Mouse (Mus musculus): Measurements from ENCODE around the gene Rad51d. TPM values are rescaled to one million over a fixed set of nuclear protein-coding genes. Genes with fewer than 3 reads are reported as not detected.
A peak's percentile ranks its signal among the peaks of the same experiment; 100 is the strongest.
"Not testable (repeated sequence)": the region's sequence is repeated elsewhere in the genome, so short reads cannot be mapped to it uniquely, and the experiment has no call there.

The Rad51d gene
- total and polyA plus RNA-seq, 3 experiments, result 15.0 to 35.5 (median 33.3) TPM

- TF ChIP-seq RAD21 (IDR thresholded peaks at IDR 0.05; ENCODE audit: low read depth, low read length) (no peak; the same call in none of the 2 replicates), CTCF (conservative IDR thresholded peaks at IDR 0.05 in 1 of 2, IDR thresholded peaks at IDR 0.05 in 1 of 2; ENCODE audit: low read depth in 2 of 2, low read length in 2 of 2) (no peak), MYC (IDR thresholded peaks at IDR 0.05; ENCODE audit: low read depth, low read length) (peak; percentile 85), POLR2AphosphoS2 (IDR thresholded peaks at IDR 0.05; ENCODE audit: low read depth, low read length) (no peak), SMC3 (IDR thresholded peaks at IDR 0.05; ENCODE audit: low read depth, low read length) (no peak), JUND (conservative IDR thresholded peaks at IDR 0.05; ENCODE audit: low read depth, low read length) (peak; percentile 53), MXI1 (IDR thresholded peaks at IDR 0.05; ENCODE audit: low read depth, low read length) (no peak; the same call in 1 of the 2 replicates), MAZ (IDR thresholded peaks at IDR 0.05; ENCODE audit: low read depth, low read length) (no peak), NRF1 (IDR thresholded peaks at IDR 0.05; ENCODE audit: low read depth, low read length) (no peak), NELFE (IDR thresholded peaks at IDR 0.05; ENCODE audit: low read depth, low read length) (no peak), HCFC1 (IDR thresholded peaks at IDR 0.05; ENCODE audit: low read depth, low read length) (peak; percentile 57), USF2 (conservative IDR thresholded peaks at IDR 0.05; ENCODE audit: low read depth, low read length) (no peak), ZMIZ1 (IDR thresholded peaks at IDR 0.05; ENCODE audit: low read depth, low read length) (no peak), IRF4 (IDR thresholded peaks at IDR 0.05; ENCODE audit: low read depth, low read length) (peak; percentile 85), ZKSCAN1 (IDR thresholded peaks at IDR 0.05; ENCODE audit: borderline replicate concordance, low read depth, low read length) (no peak; the same call in 1 of the 2 replicates)
Measured at GRCm38 (mm10) chr11:82835616-82836432, 54.6 kb downstream of the Rad51d start (continued).

- in situ Hi-C loops (cut with MboI; ENCODE audit: low pct_ligation_motif_present, low pct_unique_long_range_greater_than_20kb, low sequenced_read_pairs); H3K27me3 ChIP-seq (replicated peaks); dilution Hi-C loops (cut with MboI; ENCODE audit: extremely low pct_ligation_motif_present, extremely low pct_unique_long_range_greater_than_20kb, low sequenced_read_pairs); H3K79me2 ChIP-seq (replicated peaks; ENCODE audit: control insufficient read depth, extremely low read depth, insufficient read depth, poor library complexity, severe bottlenecking); H3K9ac ChIP-seq (ENCODE audit: insufficient read depth, low read depth); H3K4me2 ChIP-seq (ENCODE audit: insufficient read depth, low read depth, poor library complexity, severe bottlenecking); H3K27ac ChIP-seq (ENCODE audit: insufficient read depth, low read depth); H3K4me3 ChIP-seq (replicated peaks in 1 of 3; ENCODE audit: low read depth in 2 of 3, low read length in 2 of 3, poor library complexity in 1 of 3); DNase-seq (ENCODE audit: extremely low read depth): not testable (repeated sequence)
- Histone ChIP-seq H3K36me3 (replicated peaks in 1 of 2; ENCODE audit: control insufficient read depth in 1 of 2, insufficient read depth in 1 of 2, low read length in 1 of 2) (peaks cover 18 to 21% of the 10 kb centered on the region in 2 experiments), H3K9me3 (replicated peaks; ENCODE audit: low read length) (peaks cover 41% of the 10 kb centered on the region), H3K4me1 (ENCODE audit: control insufficient read depth in 1 of 2, insufficient read depth in 2 of 2) (peaks cover 2 to 30% of the 10 kb centered on the region in 2 experiments; a peak in 3 of 4 replicates)
Measured at GRCm38 (mm10) chr11:82834359-82834758, 56.1 kb downstream of the Rad51d start.

DNA sequence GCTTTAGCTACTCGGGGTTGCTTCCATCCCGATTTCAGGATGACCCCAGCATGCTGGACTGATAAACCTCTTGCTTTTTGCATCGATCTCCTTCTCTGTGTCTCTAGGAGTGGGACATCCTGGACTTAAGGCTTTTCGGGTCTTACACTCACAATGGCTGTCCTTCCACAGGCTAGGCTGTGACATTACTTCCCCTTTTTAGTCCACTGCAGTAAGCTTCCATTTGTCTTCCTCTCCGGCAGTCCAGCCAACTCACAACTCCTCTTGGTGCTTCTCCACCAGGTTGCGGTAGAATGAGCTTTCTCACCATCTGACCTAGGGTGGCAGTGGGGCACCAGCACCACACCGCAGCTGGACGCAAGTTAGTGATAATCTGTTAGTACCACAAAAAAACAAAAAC is 56.5 kb downstream of the Rad51d start:
- Histone ChIP-seq H3K4me1 (ENCODE audit: control insufficient read depth in 1 of 2, insufficient read depth in 2 of 2) (peaks cover 2 to 30% of the 10 kb centered on the region in 2 experiments; a peak in 3 of 4 replicates), H3K79me2 (replicated peaks; ENCODE audit: control insufficient read depth, extremely low read depth, insufficient read depth, poor library complexity, severe bottlenecking) (peaks cover 3% of the 10 kb centered on the region; the same call in 1 of the 2 replicates), H3K27me3 (replicated peaks) (no peaks in the 10 kb centered on the region), H3K36me3 (replicated peaks in 1 of 2; ENCODE audit: control insufficient read depth in 1 of 2, insufficient read depth in 1 of 2, low read length in 1 of 2) (peaks cover 17 to 18% of the 10 kb centered on the region in 2 experiments), H3K27ac (ENCODE audit: insufficient read depth, low read depth) (no peak overlapping the region), H3K4me3 (replicated peaks in 1 of 3; ENCODE audit: low read depth in 2 of 3, low read length in 2 of 3, poor library complexity in 1 of 3) (no peak overlapping the region), H3K4me2 (ENCODE audit: insufficient read depth, low read depth, poor library complexity, severe bottlenecking) (no peak overlapping the region), H3K9ac (ENCODE audit: insufficient read depth, low read depth) (no peak overlapping the region), H3K9me3 (replicated peaks; ENCODE audit: low read length) (peaks cover 37% of the 10 kb centered on the region)
- dilution Hi-C loops (cut with MboI; ENCODE audit: extremely low pct_ligation_motif_present, extremely low pct_unique_long_range_greater_than_20kb, low sequenced_read_pairs), result no loop called here
- DNase-seq (ENCODE audit: extremely low read depth), result no peak
- in situ Hi-C loops (cut with MboI; ENCODE audit: low pct_ligation_motif_present, low pct_unique_long_range_greater_than_20kb, low sequenced_read_pairs), result no loop called here
- TF ChIP-seq UBTF (IDR thresholded peaks at IDR 0.05; ENCODE audit: low read depth, low read length) (no peak), USF1 (IDR thresholded peaks at IDR 0.05; ENCODE audit: low read depth, low read length) (no peak), MXI1 (IDR thresholded peaks at IDR 0.05; ENCODE audit: low read depth, low read length) (no peak), SIN3A (IDR thresholded peaks at IDR 0.05; ENCODE audit: low read length) (no peak), JUND (conservative IDR thresholded peaks at IDR 0.05; ENCODE audit: low read depth, low read length) (no peak), CHD1 (IDR thresholded peaks at IDR 0.05; ENCODE audit: low read depth, low read length) (no peak), NRF1 (IDR thresholded peaks at IDR 0.05; ENCODE audit: low read depth, low read length) (no peak), HCFC1 (IDR thresholded peaks at IDR 0.05; ENCODE audit: low read depth, low read length) (no peak), ZC3H11A (IDR thresholded peaks at IDR 0.05; ENCODE audit: low read depth, low read length) (no peak), RAD21 (IDR thresholded peaks at IDR 0.05; ENCODE audit: low read depth, low read length) (no peak), IRF4 (IDR thresholded peaks at IDR 0.05; ENCODE audit: low read depth, low read length) (no peak), CHD2 (IDR thresholded peaks at IDR 0.05; ENCODE audit: low read length) (no peak), GABPA (IDR thresholded peaks at IDR 0.05; ENCODE audit: insufficient replicate concordance, low read depth, low read length) (no peak), ZKSCAN1 (IDR thresholded peaks at IDR 0.05; ENCODE audit: borderline replicate concordance, low read depth, low read length) (no peak), MAZ (IDR thresholded peaks at IDR 0.05; ENCODE audit: low read depth, low read length) (no peak), MYC (IDR thresholded peaks at IDR 0.05; ENCODE audit: low read depth, low read length) (no peak), ELF1 (IDR thresholded peaks at IDR 0.05; ENCODE audit: low read depth, low read length) (no peak), E2F4 (IDR thresholded peaks at IDR 0.05; ENCODE audit: insufficient replicate concordance, low read depth, low read length) (no peak), POLR2A (IDR thresholded peaks at IDR 0.05; ENCODE audit: low read depth, low read length) (no peak), RCOR1 (conservative IDR thresholded peaks at IDR 0.05; ENCODE audit: low read depth, low read length) (no peak)

Measured in CH12.LX (cell line).